Mouse (Mus musculus) liver, adult 2 months (tissue): ENCODE results near the gene Dcpp2.
"Not testable (repeated sequence)": the region's sequence is repeated elsewhere in the genome, so short reads cannot be mapped to it uniquely, and the experiment has no call there.

ENCODE experiments used
- CTCF ChIP-seq: fragments of 200-500 bp; IDR thresholded peaks from 2 replicates; pipeline ENCODE4 v1.5.1; 2011; ENCODE audit warnings: low read depth, low read length, control low read depth
- POLR2A ChIP-seq: fragments of 200-500 bp; IDR thresholded peaks from 2 replicates; pipeline ENCODE4 v1.6.1; 2011; ENCODE audit warnings: low read length, control low read depth; ENCODE audit not compliant: insufficient read depth; ENCODE audit errors: extremely low read depth

DNA sequence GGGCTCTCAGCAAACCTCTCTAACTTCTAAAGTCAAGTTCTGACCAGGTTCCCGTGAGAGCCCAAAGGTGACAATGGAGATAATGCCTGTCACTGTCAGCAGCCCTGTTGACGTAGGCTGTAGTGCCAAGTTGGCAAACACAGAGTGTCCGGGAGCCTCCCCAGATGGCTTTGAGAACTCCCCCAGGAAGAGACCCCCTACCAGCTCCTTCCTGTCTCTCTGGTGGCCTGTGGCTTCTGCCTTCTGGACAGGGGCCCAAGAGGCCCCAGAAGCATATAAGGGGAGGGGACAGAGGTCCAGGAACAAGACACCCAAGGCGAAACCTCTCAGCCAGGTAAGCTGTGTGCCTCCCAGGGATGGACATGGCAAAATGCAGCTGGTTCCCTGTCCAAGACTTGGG is at the start of gene Dcpp2, which contains the start of gene Dcpp1:
- TF ChIP-seq CTCF, POLR2A: not testable (repeated sequence)
